12 mouse cellular contexts compared by ENCODE assay signal in genomic region chr10:39443947-39444346, GRCm38 (mm10).
DNase-seq lines count a peak whose midpoint lies in the region; ATAC-seq lines count a peak whose summit lies in the region.
"Had no signal": no experiment of that assay in that cellular context is flagged by ENCODE, and none has a peak within 500 bp of the region (broad histone marks: within the 10 kb centered on the region; RNA-seq: fewer than 3 reads in every experiment).

No protein-coding gene starts in this region.

- H3K27ac ChIP-seq in forebrain, embryonic 16.5 days (ENCODE audit: low read length): no peak overlapping the region
- H3K27ac ChIP-seq in forebrain, embryonic 10.5 days: no peak overlapping the region
- H3K27ac ChIP-seq in lung, embryonic 16.5 days (ENCODE audit: low read length): no peak overlapping the region

- no peak overlapping the region for H3K9ac ChIP-seq in forebrain, embryonic 16.5 days (replicated peaks; ENCODE audit: low read depth, low read length)
- H3K9ac ChIP-seq in lung, embryonic 16.5 days (ENCODE audit: low read length): no peak overlapping the region
- H3K9ac ChIP-seq: heart, embryonic 12.5 days had no signal

- H3K27me3 ChIP-seq in forebrain, embryonic 16.5 days (replicated peaks; ENCODE audit: control insufficient read depth, insufficient read depth, low read length): no peaks in the 10 kb centered on the region
- H3K27me3 ChIP-seq in forebrain, embryonic 10.5 days (ENCODE audit: poor library complexity, severe bottlenecking): no peaks in the 10 kb centered on the region
- no peaks in the 10 kb centered on the region for H3K27me3 ChIP-seq in lung, embryonic 16.5 days (ENCODE audit: control insufficient read depth, insufficient read depth, low read depth, low read length)
- H3K27me3 ChIP-seq: heart, embryonic 12.5 days had no signal

- no peak for DNase-seq in forebrain, embryonic 10.5 days (ENCODE audit: extremely low spot score, low spot score)
- no peak for DNase-seq in lung, postnatal 25 days (ENCODE audit: low spot score)
- peak; percentile 51 for DNase-seq in CD4-positive, CD25-positive, alpha-beta regulatory T cell, adult 2 months (ENCODE audit: low read depth, low spot score)
- peak; percentile 62 for DNase-seq in induced T-regulatory cell, adult 2 months (ENCODE audit: low read depth)
- DNase-seq in right cerebral cortex, adult 18-20 months: no peak
- DNase-seq in testis, postnatal 14 days (ENCODE audit: low spot score): no peak
- DNase-seq: left cerebral cortex, postnatal 4 days; spleen, adult 18-20 months had no signal

- no peaks in the 10 kb centered on the region for H3K36me3 ChIP-seq in forebrain, embryonic 16.5 days (ENCODE audit: control insufficient read depth, insufficient read depth)
- H3K36me3 ChIP-seq in forebrain, embryonic 10.5 days (replicated peaks): no peaks in the 10 kb centered on the region; the same call in 1 of the 2 replicates
- 0 out of 2 replicates have a peak, but pooled peaks cover 2% of the 10 kb centered on the region for H3K36me3 ChIP-seq in lung, embryonic 16.5 days (ENCODE audit: control insufficient read depth, insufficient read depth, low read length)
- H3K36me3 ChIP-seq: heart, embryonic 12.5 days had no signal

- no peak overlapping the region for H3K4me3 ChIP-seq in forebrain, embryonic 16.5 days (replicated peaks; ENCODE audit: low read length)
- H3K4me3 ChIP-seq in forebrain, embryonic 10.5 days: no peak overlapping the region
- no peak overlapping the region for H3K4me3 ChIP-seq in lung, embryonic 16.5 days (ENCODE audit: low read length)
- H3K4me3 ChIP-seq: heart, embryonic 12.5 days had no signal

- 0 out of 2 replicates have a peak, but pooled peaks have one; percentile 13 for ATAC-seq in forebrain, embryonic 16.5 days
- 0 out of 2 replicates have a peak, but pooled peaks have one; percentile 26 for ATAC-seq in lung, embryonic 16.5 days (ENCODE audit: low read depth)
- ATAC-seq: hindbrain, embryonic 16.5 days had no signal

- H3K4me2 ChIP-seq in forebrain, embryonic 16.5 days (ENCODE audit: low read length): no peak overlapping the region
- H3K4me2 ChIP-seq in lung, embryonic 16.5 days (ENCODE audit: low read depth, low read length): no peak overlapping the region
- H3K4me2 ChIP-seq: heart, embryonic 12.5 days had no signal

- H3K4me1 ChIP-seq in forebrain, embryonic 16.5 days (replicated peaks; ENCODE audit: control insufficient read depth, insufficient read depth, low read length): peaks cover 11% of the 10 kb centered on the region
- peaks cover 18% of the 10 kb centered on the region for H3K4me1 ChIP-seq in forebrain, embryonic 10.5 days
- H3K4me1 ChIP-seq in lung, embryonic 16.5 days (replicated peaks; ENCODE audit: control insufficient read depth, insufficient read depth, low read length): 0 out of 2 replicates have a peak, but pooled peaks cover 3% of the 10 kb centered on the region

- H3K9me3 ChIP-seq in forebrain, embryonic 16.5 days (ENCODE audit: control insufficient read depth, low read length): no peaks in the 10 kb centered on the region
- no peaks in the 10 kb centered on the region for H3K9me3 ChIP-seq in forebrain, embryonic 10.5 days
- H3K9me3 ChIP-seq in lung, embryonic 16.5 days (ENCODE audit: control insufficient read depth, low read length): no peaks in the 10 kb centered on the region
- H3K9me3 ChIP-seq: heart, embryonic 12.5 days had no signal

Comparison
In these comparisons a context has a peak if more than half of its experiments do, and no peak if none do; other contexts are left out.
1. DNase-seq: peak in CD4-positive, CD25-positive, alpha-beta regulatory T cell, adult 2 months (single experiment) and induced T-regulatory cell, adult 2 months (single experiment); none in forebrain, embryonic 10.5 days (single experiment), lung, postnatal 25 days (single experiment), right cerebral cortex, adult 18-20 months (single experiment) and testis, postnatal 14 days (single experiment).